ENCODE assay signal across 9 mouse cellular contexts in the genomic region with DNA sequence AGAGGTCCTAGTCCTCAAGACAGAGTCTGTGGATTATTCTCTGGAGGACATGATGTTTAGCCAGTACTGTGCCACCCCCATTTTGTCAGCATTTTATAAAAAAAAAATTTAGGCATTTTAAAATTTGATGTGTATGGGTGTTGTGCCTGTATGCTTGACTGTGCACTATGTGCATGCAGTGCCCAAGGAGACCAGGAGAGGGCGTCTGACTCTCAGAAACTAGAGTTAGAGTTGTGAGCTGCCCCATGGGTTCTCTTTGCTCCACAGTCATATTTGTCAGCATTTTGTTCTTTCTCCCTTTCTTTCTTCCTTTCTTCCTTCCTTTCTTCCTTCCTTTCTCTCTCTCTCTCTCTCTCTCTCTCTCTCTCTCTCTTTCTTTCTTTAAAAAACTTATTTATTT. TPM values are rescaled to one million over a fixed set of nuclear protein-coding genes. Genes with fewer than 3 reads are reported as not detected.
DNase-seq lines count a peak whose midpoint lies in the region; ATAC-seq and TF ChIP-seq lines count a peak whose summit lies in the region.
"Had no signal": no experiment of that assay in that cellular context is flagged by ENCODE, and none has a peak within 500 bp of the region (broad histone marks: within the 10 kb centered on the region; RNA-seq: fewer than 3 reads in every experiment).

No protein-coding gene starts in this region.

- TF ChIP-seq CTCF in lung, embryonic 14.5 days (IDR thresholded peaks at IDR 0.05; ENCODE audit: low read depth), result peak; percentile 41

- H3K36me3 ChIP-seq in lung, embryonic 14.5 days (ENCODE audit: insufficient read depth), result no peaks in the 10 kb centered on the region
- no peaks in the 10 kb centered on the region for H3K36me3 ChIP-seq in hindbrain, embryonic 10.5 days
- H3K36me3 ChIP-seq: limb, embryonic 12.5 days had no signal

- no peak for ATAC-seq in lung, embryonic 14.5 days (ENCODE audit: insufficient read depth)
- ATAC-seq in megakaryocyte-erythroid progenitor cell, adult 5-6 weeks (replicated peaks; ENCODE audit: low FRiP score, low TSS enrichment, poor library complexity, severe bottlenecking), result no peak

- peak; percentile 30 to 39 for DNase-seq in cerebellum, adult 18-20 months
- no peak for DNase-seq in cerebellum, adult 11 months
- DNase-seq in lung, embryonic 14.5 days, result peak; percentile 28
- no peak for DNase-seq in lung, postnatal 25 days (ENCODE audit: low spot score)
- DNase-seq in c-Kit-positive CD71-positive TER-119-negative erythroid progenitor cells, embryonic 14.5 days (ENCODE audit: low read depth), result peak; percentile 45
- DNase-seq in spleen, postnatal 14 days (ENCODE audit: low spot score in 2 of 2), result peak; percentile 51 to 71
- DNase-seq in hindbrain, embryonic 10.5 days (ENCODE audit: low spot score), result no peak

- no peaks in the 10 kb centered on the region for H3K4me1 ChIP-seq in lung, embryonic 14.5 days (ENCODE audit: insufficient read depth)
- H3K4me1 ChIP-seq in hindbrain, embryonic 10.5 days (replicated peaks), result peaks cover 26% of the 10 kb centered on the region

- H3K27ac ChIP-seq in lung, embryonic 14.5 days (ENCODE audit: low read depth), result no peak overlapping the region
- no peak overlapping the region for H3K27ac ChIP-seq in hindbrain, embryonic 10.5 days
- H3K27ac ChIP-seq: limb, embryonic 12.5 days had no signal

- no peaks in the 10 kb centered on the region for H3K9me3 ChIP-seq in lung, embryonic 14.5 days (ENCODE audit: low read depth, low read length)
- H3K9me3 ChIP-seq in hindbrain, embryonic 10.5 days, result no peaks in the 10 kb centered on the region
- H3K9me3 ChIP-seq: limb, embryonic 12.5 days had no signal

- no peaks in the 10 kb centered on the region for H3K27me3 ChIP-seq in lung, embryonic 14.5 days (ENCODE audit: insufficient read depth, low read length)
- H3K27me3 ChIP-seq in hindbrain, embryonic 10.5 days (ENCODE audit: insufficient read depth, poor library complexity, severe bottlenecking), result peaks cover 16% of the 10 kb centered on the region

- no peak overlapping the region for H3K9ac ChIP-seq in lung, embryonic 14.5 days
- H3K9ac ChIP-seq: limb, embryonic 12.5 days had no signal

- no peak overlapping the region for H3K4me3 ChIP-seq in lung, embryonic 14.5 days (ENCODE audit: low read depth, low read length)
- no peak overlapping the region for H3K4me3 ChIP-seq in hindbrain, embryonic 10.5 days
- H3K4me3 ChIP-seq: limb, embryonic 12.5 days had no signal

- H3K4me2 ChIP-seq in lung, embryonic 14.5 days, result no peak overlapping the region
- H3K4me2 ChIP-seq: limb, embryonic 12.5 days had no signal

- WGBS in lung, embryonic 14.5 days, result 23% methylated on average over 1 of the region's 1 CpGs
- 37% methylated on average over 1 of the region's 1 CpGs for WGBS in hindbrain, embryonic 10.5 days

RNA-seq across cellular contexts. Expression of a gene that starts 8.4 kb away (rescaled TPM):
- 1.7 and 3.1 TPM in 2 replicates for polyA plus RNA-seq in lung, embryonic 14.5 days (2014; fragmentation: Nextera tagmentation; extraction: Ambion mirVana)
- 0.94 and 1.2 TPM in 2 replicates for polyA plus RNA-seq in hindbrain, embryonic 10.5 days (2016; fragmentation: Nextera tagmentation; extraction: Ambion mirVana)
- total RNA-seq in megakaryocyte-erythroid progenitor cell, adult 5-6 weeks (2014; fragmentation: Nextera tagmentation), result 8.5 and 13.1 TPM in 2 replicates
- 7.3 and 8.1 TPM in 2 replicates for total RNA-seq in megakaryocyte-erythroid progenitor cell, adult 5-6 weeks (2017)

RNA-seq across cellular contexts. Expression of a gene that starts 55.3 kb away (rescaled TPM):
- 75.8 and 77.9 TPM in 2 replicates for polyA plus RNA-seq in lung, embryonic 14.5 days (2014; fragmentation: Nextera tagmentation; extraction: Ambion mirVana)
- 79.1 and 80.5 TPM in 2 replicates for polyA plus RNA-seq in hindbrain, embryonic 10.5 days (2016; fragmentation: Nextera tagmentation; extraction: Ambion mirVana)
- total RNA-seq in megakaryocyte-erythroid progenitor cell, adult 5-6 weeks (2014; fragmentation: Nextera tagmentation), result 58.0 and 77.3 TPM in 2 replicates
- total RNA-seq in megakaryocyte-erythroid progenitor cell, adult 5-6 weeks (2017), result 57.8 and 68.7 TPM in 2 replicates

RNA-seq across cellular contexts. Expression of a gene that starts 57.7 kb away (rescaled TPM):
- 2.6 and 3.3 TPM in 2 replicates for polyA plus RNA-seq in lung, embryonic 14.5 days (2014; fragmentation: Nextera tagmentation; extraction: Ambion mirVana)
- 5.9 and 10.8 TPM in 2 replicates for polyA plus RNA-seq in hindbrain, embryonic 10.5 days (2016; fragmentation: Nextera tagmentation; extraction: Ambion mirVana)
- 9.8 and 18.9 TPM in 2 replicates for total RNA-seq in megakaryocyte-erythroid progenitor cell, adult 5-6 weeks (2014; fragmentation: Nextera tagmentation)
- total RNA-seq in megakaryocyte-erythroid progenitor cell, adult 5-6 weeks (2017), result 1.6 and 7.3 TPM in 2 replicates

Comparison
In these comparisons a context has a peak if more than half of its experiments do, and no peak if none do; other contexts are left out.
1. DNase-seq: peak in cerebellum, adult 18-20 months (2 of 2), lung, embryonic 14.5 days (single experiment), c-Kit-positive CD71-positive TER-119-negative erythroid progenitor cells, embryonic 14.5 days (single experiment) and spleen, postnatal 14 days (2 of 2); none in cerebellum, adult 11 months (single experiment), lung, postnatal 25 days (single experiment) and hindbrain, embryonic 10.5 days (single experiment).